Mouse (Mus musculus): ENCODE data around the gene Rpl35.

DNA sequence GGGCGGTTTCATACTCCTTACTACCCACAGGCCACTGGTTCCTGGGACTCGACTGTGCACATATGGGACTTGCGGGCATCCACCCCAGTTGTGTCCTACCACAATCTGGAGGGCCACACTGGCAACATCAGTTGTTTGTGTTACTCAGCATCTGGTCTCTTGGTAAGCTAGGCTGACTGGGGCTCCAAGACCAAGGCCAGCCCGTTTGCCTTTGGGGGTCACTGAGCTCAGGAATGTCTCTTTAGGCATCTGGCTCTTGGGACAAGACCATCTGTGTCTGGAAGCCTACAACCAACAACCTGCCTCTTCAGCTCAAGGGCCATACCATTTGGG lies 4.9 kb downstream of the Rpl35 start:
- TF ChIP-seq POLR2A (IDR thresholded peaks at IDR 0.05; ENCODE audit: extremely low read depth, insufficient read depth, low read length): no peak
- TF ChIP-seq CTCF (IDR thresholded peaks at IDR 0.05; ENCODE audit: low read depth, low read length): no peak
